Mouse (Mus musculus): ENCODE measurements around the gene Haus4.

The Haus4 gene

GRCm38 (mm10) chr14:54553975-54554769 is at the start of gene Haus4:
Haus4 (minus strand) TSS chr14:54554616.
- DNase-seq: peak; percentile 83 to 86

DNA sequence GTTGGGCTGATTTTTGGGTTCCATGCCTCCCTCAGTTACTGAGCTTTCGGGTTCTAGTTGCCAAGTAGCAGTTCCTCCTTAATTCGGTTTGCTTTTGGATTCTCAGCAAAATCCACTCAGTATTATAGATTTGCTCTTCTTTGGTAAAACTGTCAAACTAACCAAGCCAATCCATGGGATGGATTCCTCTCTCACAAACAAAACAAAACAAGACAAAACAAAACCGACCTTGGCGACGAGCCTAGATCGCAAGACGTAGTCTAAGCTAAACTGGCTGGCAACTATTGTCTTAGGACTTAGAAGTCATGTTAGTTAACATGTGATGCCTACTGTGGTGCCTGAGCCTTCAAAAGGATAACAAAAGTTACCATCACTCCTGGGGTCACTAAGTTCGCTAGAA is 49.3 kb upstream of the Haus4 start:
- DNase-seq: no peak

DNA sequence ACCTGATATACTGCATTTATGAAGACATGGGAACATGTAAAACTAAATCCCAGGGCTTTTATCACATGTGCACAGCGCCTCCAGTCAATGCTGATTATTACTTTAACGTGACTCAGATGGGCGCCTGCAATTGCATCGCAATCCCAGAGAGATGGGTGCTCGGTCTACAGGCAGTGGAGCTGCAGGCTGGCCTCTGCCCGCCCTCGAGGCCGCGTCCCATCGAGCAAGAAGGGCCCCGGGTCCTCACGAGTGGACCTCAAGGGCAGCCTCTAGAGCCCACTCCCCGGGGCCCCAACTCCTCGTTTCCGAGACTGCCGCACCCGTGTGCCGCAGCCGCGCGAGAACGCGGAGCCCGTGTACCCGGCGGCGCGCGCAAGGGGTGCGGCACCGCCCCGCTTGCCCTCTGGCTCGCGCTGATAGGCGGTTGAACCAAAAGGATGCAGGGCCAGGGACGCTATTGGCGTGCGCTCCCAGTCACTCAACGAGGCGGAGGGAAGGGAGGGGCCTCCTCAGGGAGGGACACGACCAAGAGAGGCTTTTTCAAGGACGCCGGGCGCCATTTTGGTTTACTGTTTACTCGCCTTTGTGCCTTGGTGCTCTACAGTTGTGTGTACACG is 48.7 kb upstream of the Haus4 start:
- DNase-seq: peak; percentile 92 to 95

GRCm38 (mm10) chr14:54602613-54603012 is 48.2 kb upstream of the Haus4 start:
- no peak for DNase-seq

GRCm38 (mm10) chr14:54601601-54602000 is 47.2 kb upstream of the Haus4 start:
- no peak for DNase-seq

GRCm38 (mm10) chr14:54597084-54597483 is 42.7 kb upstream of the Haus4 start:
- DNase-seq: peak; percentile 42 to 50

DNA sequence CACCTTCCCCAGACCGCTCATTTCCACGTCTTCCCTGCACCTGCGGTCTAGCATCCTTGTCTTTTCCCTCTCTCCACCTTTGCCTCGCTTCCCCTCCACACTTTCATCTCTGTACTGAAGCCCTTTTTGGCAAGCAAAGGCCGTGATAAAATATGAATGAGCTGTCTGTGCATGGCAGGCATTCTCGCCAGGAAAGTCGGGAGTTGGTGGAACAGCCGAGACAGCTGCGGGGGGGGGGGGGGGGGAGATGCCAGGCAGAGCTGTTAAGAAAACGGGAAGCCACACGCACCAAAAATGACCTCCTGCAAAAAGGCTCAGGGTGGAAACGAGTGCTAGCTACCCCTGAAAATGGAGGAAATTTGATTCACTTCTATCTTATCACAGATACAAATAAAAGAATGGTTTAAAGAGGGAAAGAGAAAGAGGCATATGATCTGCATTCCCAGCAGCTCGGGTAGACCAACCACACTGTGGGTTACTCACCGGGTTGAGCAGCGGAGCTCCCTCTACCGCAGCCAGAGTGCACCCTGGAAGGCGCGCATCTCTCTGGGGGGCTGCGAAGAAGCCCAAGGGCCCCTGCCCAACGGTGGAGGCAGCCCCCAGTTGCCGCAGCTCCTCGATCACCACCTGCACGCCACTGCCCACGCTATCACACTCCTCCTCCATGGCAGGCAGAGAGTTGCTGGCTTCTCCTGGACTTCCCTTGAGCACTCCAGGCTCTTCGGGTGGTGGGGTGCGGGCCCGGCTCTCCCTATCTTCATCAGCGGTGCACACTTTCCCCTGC is 40.4 kb upstream of the Haus4 start:
- DNase-seq: no peak

- no peak for DNase-seq
Observed at GRCm38 (mm10) chr14:54594055-54594454, 39.6 kb upstream of the Haus4 start.

DNA sequence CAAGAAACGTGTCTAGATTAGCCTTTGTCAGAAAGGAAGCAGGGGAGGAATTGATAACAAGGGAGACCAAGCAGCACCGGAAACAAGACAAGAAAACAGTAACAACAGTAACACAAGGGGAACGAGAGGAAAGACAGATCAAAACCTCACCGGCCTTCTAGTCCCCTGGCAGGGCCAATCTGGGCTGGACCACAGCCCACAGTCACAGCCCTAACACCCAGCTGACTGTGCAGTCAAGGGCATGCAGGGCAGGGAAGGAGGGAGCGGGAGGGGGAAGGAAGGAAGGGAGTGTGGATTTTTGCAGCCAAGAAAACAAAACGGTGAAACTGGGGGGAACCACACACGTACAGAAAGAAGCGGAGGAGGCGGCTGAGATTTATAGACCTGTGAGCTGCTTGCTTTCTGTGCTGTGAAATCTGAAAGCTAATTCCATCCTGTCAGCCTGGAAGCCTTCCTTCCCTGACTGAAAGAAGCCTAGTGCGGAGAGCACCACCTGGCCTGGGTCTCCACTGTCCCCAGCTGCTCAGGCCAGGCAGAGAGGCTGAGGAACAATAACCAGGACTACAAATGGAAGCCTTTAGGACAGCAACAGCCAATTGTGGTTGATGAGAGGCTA is 38.0 kb upstream of the Haus4 start:
- no peak for DNase-seq

- no peak for DNase-seq
Observed at GRCm38 (mm10) chr14:54591056-54591455, 36.6 kb upstream of the Haus4 start.

DNA sequence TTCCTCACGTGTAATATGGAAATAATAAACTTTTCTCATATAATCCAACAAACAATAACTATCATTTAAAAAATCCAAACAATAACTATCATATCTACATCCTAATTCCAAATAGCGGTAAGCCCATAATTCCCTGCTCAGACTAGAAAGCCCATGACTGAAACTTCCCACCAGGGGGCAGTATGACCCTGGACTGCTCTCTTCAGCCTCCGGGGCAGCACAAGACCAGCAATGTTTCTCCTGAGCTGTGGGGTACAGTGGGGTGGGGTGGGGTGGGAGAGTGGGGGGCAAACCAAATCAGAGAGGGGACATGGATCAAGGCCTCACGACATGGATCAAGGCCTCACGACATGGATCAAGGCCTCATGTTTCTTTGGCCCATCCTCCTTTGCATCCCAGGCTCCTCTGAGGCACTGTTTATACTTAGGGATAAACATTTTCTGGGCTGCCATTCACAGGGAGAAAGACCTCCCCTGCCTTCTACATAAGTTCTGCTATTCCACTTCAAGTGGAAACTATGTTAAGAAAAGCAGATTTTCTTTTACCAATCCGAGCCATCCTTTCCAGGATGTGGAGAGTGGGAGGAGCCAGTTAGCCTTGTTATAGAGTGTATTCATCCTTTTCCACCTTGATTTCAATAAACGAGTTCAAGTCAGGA is 29.4 kb upstream of the Haus4 start:
- DNase-seq: peak; percentile 66 to 71

DNA sequence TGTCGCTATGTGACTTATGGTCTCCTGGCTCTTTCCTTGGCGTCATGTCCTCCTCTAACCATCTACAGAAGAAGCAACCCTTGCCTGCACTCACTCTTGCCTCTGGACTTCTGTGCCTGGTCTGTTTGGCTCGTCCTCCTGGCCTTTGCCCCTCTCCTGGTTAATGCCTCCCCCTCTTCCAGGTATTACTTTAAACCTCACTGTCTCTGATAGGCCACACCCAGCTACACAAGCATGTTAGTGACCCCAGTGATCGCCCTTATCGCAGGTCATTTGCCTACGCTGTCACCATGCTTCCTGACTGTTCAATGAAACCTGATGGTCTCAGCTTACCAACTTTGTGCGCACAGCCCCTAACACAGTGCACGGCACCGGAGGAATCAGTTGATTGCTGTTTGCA is 28.1 kb upstream of the Haus4 start:
- no peak for DNase-seq

GRCm38 (mm10) chr14:54579638-54580037 is 25.2 kb upstream of the Haus4 start:
- DNase-seq: no peak

GRCm38 (mm10) chr14:54578063-54578462 is 23.6 kb upstream of the Haus4 start:
- peak; percentile 51 to 62 for DNase-seq

- peak; percentile 36 to 43 for DNase-seq
Observed at GRCm38 (mm10) chr14:54577089-54577982, 22.9 kb upstream of the Haus4 start, which contains the start of gene Ajuba. Ajuba (minus strand) TSS chr14:54577558.

DNA sequence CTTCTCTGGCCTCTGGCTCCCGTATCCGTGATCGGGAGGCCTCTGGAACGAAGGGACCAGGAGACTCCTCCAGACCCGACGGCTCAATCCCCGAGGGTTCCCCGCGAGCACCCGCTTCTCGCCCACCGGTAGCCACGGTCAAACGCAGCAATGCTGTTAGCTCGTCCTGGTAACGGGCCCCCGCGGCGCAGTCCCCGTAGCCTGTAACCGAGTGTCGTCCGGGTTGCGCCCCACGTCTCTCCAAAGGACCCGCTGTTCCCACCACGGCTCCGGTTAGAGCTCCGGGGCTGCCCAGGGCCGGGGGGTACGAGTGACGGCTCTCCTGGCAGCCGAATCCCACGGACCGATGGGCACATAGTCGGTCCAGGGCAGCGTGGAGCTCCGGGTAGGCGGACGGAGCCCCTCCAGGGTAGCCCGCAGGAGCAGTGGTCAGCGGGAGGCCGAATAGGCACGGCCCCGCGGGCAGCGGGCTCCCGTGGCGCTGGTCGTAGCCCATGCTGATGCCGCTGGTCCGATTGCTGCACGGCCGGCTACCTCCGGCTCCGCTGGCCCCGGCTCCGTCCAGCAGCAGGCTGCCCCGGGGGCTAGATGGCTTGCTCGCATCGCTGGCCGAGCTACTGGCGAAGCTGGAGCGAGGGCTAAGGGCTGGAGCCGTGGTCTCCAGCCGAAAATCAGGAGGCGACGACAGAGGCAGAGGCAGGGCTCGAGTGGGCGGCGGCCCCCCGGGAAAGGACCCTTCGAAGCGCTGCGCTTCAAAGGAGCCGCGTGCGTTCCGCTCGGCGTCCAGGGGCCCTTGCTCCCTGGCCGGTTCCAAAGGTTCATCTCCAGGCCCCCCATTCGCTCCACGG is 22.0 kb upstream of the Haus4 start:
- DNase-seq: peak; percentile 38 to 52

- DNase-seq: no peak
Observed at GRCm38 (mm10) chr14:54575631-54576030, 21.2 kb upstream of the Haus4 start.

DNA sequence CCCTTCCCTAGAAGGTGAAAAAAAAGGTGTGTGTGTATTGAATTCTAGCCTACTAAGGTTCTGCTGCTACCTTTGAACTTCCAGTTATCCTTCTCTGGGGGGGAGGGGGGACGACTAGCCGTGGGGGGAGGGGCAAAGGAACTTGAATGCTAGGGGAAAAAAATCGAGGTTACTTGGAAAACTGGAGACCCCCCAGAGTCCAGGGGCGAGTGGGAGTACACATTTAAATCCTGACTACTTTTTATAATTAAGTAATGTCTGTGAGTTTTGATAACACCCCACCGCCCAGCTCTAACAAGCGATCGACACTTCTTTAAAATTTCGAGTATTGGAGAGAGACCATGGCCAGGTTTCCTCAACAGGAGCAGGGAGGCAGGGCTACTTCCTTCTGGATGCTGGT is 20.6 kb upstream of the Haus4 start:
- no peak for DNase-seq

GRCm38 (mm10) chr14:54574253-54574652 is 19.8 kb upstream of the Haus4 start:
- DNase-seq: no peak

Measured in B cell, adult 2 months (primary cell).